Mouse (Mus musculus) lung, adult 2 months (tissue): ENCODE results near the gene Evx2. TPM values are rescaled to one million over a fixed set of nuclear protein-coding genes. Genes with fewer than 3 reads are reported as not detected.

Experiments
- DNase-seq: peaks from one replicate; pipeline ENCODE4 v3.0.0; 2022
- H3K4me1 ChIP-seq: fragments of 200-500 bp; 2 replicates; pipeline ENCODE4 v1.6.1; 2011; ENCODE audit warnings: low read length; ENCODE audit not compliant: control insufficient read depth, insufficient read depth
- H3K4me3 ChIP-seq: fragments of 200-500 bp; replicated peaks from 2 replicates; pipeline ENCODE3; 2011; ENCODE audit warnings: low read depth, mild to moderate bottlenecking, control low read depth, low read length; ENCODE audit errors: extremely low read depth
- CTCF ChIP-seq: fragments of 200-500 bp; IDR thresholded peaks from 2 replicates; pipeline ENCODE4 v1.5.1; 2011; ENCODE audit warnings: mild to moderate bottlenecking, low read length, control low read depth; ENCODE audit not compliant: insufficient read depth
- POLR2A ChIP-seq: fragments of 200-500 bp; IDR thresholded peaks from 2 replicates; pipeline ENCODE4 v1.6.1; 2011; ENCODE audit warnings: low read depth, mild to moderate bottlenecking, control low read depth, low read length, borderline replicate concordance; ENCODE audit errors: extremely low read depth
- WGBS: fragments of 180-500 bp; shearing (Covaris S2); methylation state at CpG from one replicate; pipeline ENCODE4 v1.1.7; 2018; 5-methylcytosine and 5-hydroxymethylcytosine counted together
- polyA plus RNA-seq: library from polyadenylated mRNA; depleted of rRNA; stranded (reverse); fragments of >200 nt; gene quantifications from 2 replicates; pipeline ENCODE4 v1.2.3, GENCODE M21; 2012

Evx2 gene
- polyA plus RNA-seq, 1 experiment: not detected

GRCm38 (mm10) chr2:74647082-74647864 is 12.1 kb downstream of the Evx2 start:
- TF ChIP-seq CTCF: no peak
- no peak for TF ChIP-seq POLR2A
- no peak overlapping the region for H3K4me3 ChIP-seq
- 21% methylated on average over 7 of the region's 7 CpGs for WGBS
- DNase-seq: no peak
- H3K4me1 ChIP-seq: no peaks in the 10 kb centered on the region

- Histone ChIP-seq H3K4me3 (no peak overlapping the region), H3K4me1 (no peaks in the 10 kb centered on the region)
- WGBS: 71% methylated on average over 3 of the region's 3 CpGs
- no peak for TF ChIP-seq CTCF
- no peak for TF ChIP-seq POLR2A
- no peak for DNase-seq
Measured at GRCm38 (mm10) chr2:74645631-74646030, 13.7 kb downstream of the Evx2 start.

DNA sequence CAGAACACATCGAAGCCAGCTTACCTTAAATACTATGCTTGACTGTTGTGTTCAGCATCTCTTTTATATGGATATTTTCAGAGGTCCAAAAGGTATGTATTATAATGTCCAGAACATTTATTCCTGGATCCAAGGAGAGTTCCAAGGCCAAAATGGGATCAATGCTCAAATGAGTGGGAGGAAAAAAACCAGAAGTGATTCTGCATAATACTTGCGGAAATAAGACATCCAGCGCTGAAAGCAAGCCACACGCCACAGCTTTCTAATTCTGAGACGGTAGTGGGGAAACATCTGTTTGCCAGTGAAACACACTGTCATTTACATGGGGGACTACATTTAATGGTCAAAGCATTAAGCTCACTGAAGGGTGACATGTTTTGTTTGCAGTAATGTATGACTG is 16.9 kb downstream of the Evx2 start:
- no peak for DNase-seq
- H3K4me3 ChIP-seq: no peak overlapping the region
- WGBS: 64% methylated on average over 5 of the region's 5 CpGs
- no peak for TF ChIP-seq CTCF
- no peak for TF ChIP-seq POLR2A
- H3K4me1 ChIP-seq: no peaks in the 10 kb centered on the region

- Histone ChIP-seq H3K4me3 (no peak overlapping the region), H3K4me1 (no peaks in the 10 kb centered on the region)
- WGBS: 65% methylated on average over 4 of the region's 4 CpGs
- no peak for DNase-seq
- TF ChIP-seq CTCF (no peak), POLR2A (no peak)
Measured at GRCm38 (mm10) chr2:74635412-74635811, 23.9 kb downstream of the Evx2 start.

- TF ChIP-seq POLR2A (no peak), CTCF (no peak)
- Histone ChIP-seq H3K4me1 (no peaks in the 10 kb centered on the region), H3K4me3 (no peak overlapping the region)
- DNase-seq: no peak
- WGBS: 80% methylated on average over 10 of the region's 10 CpGs
Measured at GRCm38 (mm10) chr2:74620368-74620767, 39.0 kb downstream of the Evx2 start.

DNA sequence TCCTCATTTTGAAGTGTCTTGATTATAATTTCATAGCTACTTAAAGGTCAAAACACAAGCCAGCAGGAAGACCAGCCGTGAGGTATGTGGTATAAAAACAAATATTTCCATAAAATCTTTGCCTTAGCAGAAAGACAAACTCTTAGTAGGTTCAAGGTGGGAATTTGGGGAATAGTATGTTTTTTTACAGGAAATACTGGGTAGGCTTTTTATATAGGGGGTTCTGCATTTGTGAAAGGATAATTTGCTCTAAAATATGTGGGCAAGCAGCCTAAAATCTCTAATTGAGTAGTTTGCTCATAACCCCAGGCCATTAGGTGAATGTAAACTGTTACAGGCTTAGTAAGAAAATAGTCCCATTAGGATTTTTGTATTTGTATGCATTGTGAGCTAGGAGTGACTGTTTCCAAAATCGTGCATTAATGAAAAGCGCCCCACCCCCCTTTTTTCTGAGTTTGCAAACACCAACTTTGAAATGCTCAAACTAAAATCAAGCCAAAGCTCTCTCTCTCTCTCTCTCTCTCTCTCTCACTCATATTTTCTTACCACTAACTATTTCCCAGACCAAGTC is 39.6 kb downstream of the Evx2 start:
- no peak for DNase-seq
- no peak overlapping the region for H3K4me3 ChIP-seq
- 78% methylated on average over 3 of the region's 3 CpGs for WGBS
- no peaks in the 10 kb centered on the region for H3K4me1 ChIP-seq
- no peak for TF ChIP-seq POLR2A
- TF ChIP-seq CTCF: no peak

- Histone ChIP-seq H3K4me3 (no peak overlapping the region), H3K4me1 (no peaks in the 10 kb centered on the region)
- TF ChIP-seq POLR2A (no peak), CTCF (no peak)
- 72% methylated on average over 9 of the region's 9 CpGs for WGBS
- DNase-seq: no peak
Measured at GRCm38 (mm10) chr2:74617706-74618105, 41.7 kb downstream of the Evx2 start.

GRCm38 (mm10) chr2:74611406-74611805 is 48.0 kb downstream of the Evx2 start:
- 83% methylated on average over 4 of the region's 4 CpGs for WGBS
- Histone ChIP-seq H3K4me1 (no peaks in the 10 kb centered on the region), H3K4me3 (no peak overlapping the region)
- no peak for DNase-seq
- TF ChIP-seq POLR2A: no peak
- TF ChIP-seq CTCF: no peak

DNA sequence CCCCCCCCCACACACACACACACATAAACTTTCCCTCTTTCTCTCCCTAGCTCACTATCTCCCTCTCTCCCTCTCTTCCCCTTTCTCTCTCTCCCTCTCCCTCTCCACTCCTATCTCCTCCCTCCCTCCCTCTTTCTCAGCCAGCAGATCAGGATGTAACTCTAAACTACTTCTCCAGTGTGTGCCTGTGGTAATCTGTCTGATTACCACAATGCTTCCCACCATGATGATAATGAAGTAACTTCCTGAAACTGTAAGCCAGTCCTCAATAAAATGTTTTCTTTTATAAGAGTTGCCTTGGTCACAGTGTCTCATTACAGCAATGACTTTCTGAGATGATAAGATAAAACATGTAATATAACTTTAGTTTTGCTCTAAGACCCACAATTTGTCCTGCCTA is 50.0 kb downstream of the Evx2 start:
- TF ChIP-seq CTCF (no peak), POLR2A (no peak)
- Histone ChIP-seq H3K4me3 (no peak overlapping the region), H3K4me1 (no peaks in the 10 kb centered on the region)
- DNase-seq: no peak

- 68% methylated on average over 5 of the region's 5 CpGs for WGBS
- no peak for DNase-seq
- TF ChIP-seq POLR2A: no peak
- no peak for TF ChIP-seq CTCF
- Histone ChIP-seq H3K4me1 (no peaks in the 10 kb centered on the region), H3K4me3 (no peak overlapping the region)
Measured at GRCm38 (mm10) chr2:74606087-74606760, 53.1 kb downstream of the Evx2 start.
